Mouse (Mus musculus) MEL (cell line): ENCODE measurements at regions not wholly inside any gene's neighbourhood (a gene's known extent, or its start where the extent isn't known, plus 50 kb on each side); places are given as distances from the start of the nearest gene placed in this dataset.

Experiments
- CTCF ChIP-seq, 3 experiments: IDR thresholded peaks in 2 of 3; conservative IDR thresholded peaks in 1 of 3; 2 replicates each; pipeline ENCODE4 v1.5.1; 2011 to 2012; ENCODE audit warnings: low read length in 3 of 3, low read depth in 2 of 3, mild to moderate bottlenecking in 2 of 3, improper control_type of control experiment in 1 of 3, inconsistent platforms in 1 of 3, mixed read lengths in 1 of 3, moderate library complexity in 1 of 3; ENCODE audit not compliant: control insufficient read depth in 1 of 3, insufficient read depth in 1 of 3, poor library complexity in 1 of 3, severe bottlenecking in 1 of 3
- E2F4 ChIP-seq: IDR thresholded peaks from 2 replicates; pipeline ENCODE4 v1.6.1; 2011; ENCODE audit warnings: low read depth, low read length, improper control_type of control experiment, borderline replicate concordance
- EP300 ChIP-seq, 2 experiments: IDR thresholded peaks; 2 replicates each; pipeline ENCODE4 v1.6.1; 2011; ENCODE audit warnings: improper control_type of control experiment in 2 of 2, low read length in 2 of 2, low read depth in 1 of 2, mild to moderate bottlenecking in 1 of 2
- GABPA ChIP-seq: IDR thresholded peaks from 2 replicates; pipeline ENCODE4 v1.6.1; 2012; ENCODE audit warnings: low read depth, mild to moderate bottlenecking, inconsistent platforms, low read length, improper control_type of control experiment, moderate library complexity
- GATA1 ChIP-seq: IDR thresholded peaks from 2 replicates; pipeline ENCODE4 v1.6.1; 2011; ENCODE audit warnings: low read depth, low read length, improper control_type of control experiment
- HCFC1 ChIP-seq: IDR thresholded peaks from 2 replicates; pipeline ENCODE4 v1.6.1; 2012; ENCODE audit warnings: low read depth, mild to moderate bottlenecking, inconsistent platforms, low read length, improper control_type of control experiment, moderate library complexity
- MAX ChIP-seq: IDR thresholded peaks from 2 replicates; pipeline ENCODE4 v1.6.1; 2011; ENCODE audit warnings: low read length, improper control_type of control experiment
- MEF2A ChIP-seq: IDR thresholded peaks from 2 replicates; pipeline ENCODE4 v1.6.1; 2014; ENCODE audit warnings: low read depth, mild to moderate bottlenecking, inconsistent platforms, low read length, improper control_type of control experiment; ENCODE audit not compliant: poor library complexity, insufficient replicate concordance, severe bottlenecking; ENCODE audit errors: extremely low read depth
- POLR2A ChIP-seq, 2 experiments: IDR thresholded peaks; 2 replicates each; pipeline ENCODE4 v1.6.1; 2011 to 2012; ENCODE audit warnings: low read length in 2 of 2, mild to moderate bottlenecking in 2 of 2, control low read depth in 1 of 2, improper control_type of control experiment in 1 of 2, low read depth in 1 of 2, moderate library complexity in 1 of 2; ENCODE audit not compliant: control insufficient read depth in 1 of 2, insufficient read depth in 1 of 2, poor library complexity in 1 of 2
- TCF12 ChIP-seq: IDR thresholded peaks from 2 replicates; pipeline ENCODE4 v1.6.1; 2014; ENCODE audit warnings: low read depth, mild to moderate bottlenecking, inconsistent platforms, low read length, improper control_type of control experiment, moderate library complexity
- USF1 ChIP-seq: IDR thresholded peaks from 2 replicates; pipeline ENCODE4 v1.6.1; 2014; ENCODE audit warnings: low read depth, mild to moderate bottlenecking, inconsistent platforms, low read length, improper control_type of control experiment, moderate library complexity
- ZC3H11A ChIP-seq: IDR thresholded peaks from 2 replicates; pipeline ENCODE4 v1.6.1; 2012; ENCODE audit warnings: low read depth, mild to moderate bottlenecking, inconsistent platforms, low read length, improper control_type of control experiment
- ZMIZ1 ChIP-seq: IDR thresholded peaks from 2 replicates; pipeline ENCODE4 v1.6.1; 2012; ENCODE audit warnings: low read depth, mild to moderate bottlenecking, inconsistent platforms, low read length, improper control_type of control experiment, moderate library complexity

GRCm38 (mm10) chr13:90739797-90740196, 165.4 kb downstream of the Atp6ap1l start:
- TF ChIP-seq MAX = no peak
- no peak for TF ChIP-seq POLR2A (IDR thresholded peaks at IDR 0.05; ENCODE audit: control insufficient read depth in 1 of 2, insufficient read depth in 1 of 2, low read depth in 1 of 2, low read length in 2 of 2, poor library complexity in 1 of 2)
- no peak for TF ChIP-seq GABPA
- TF ChIP-seq TCF12 = no peak
- TF ChIP-seq E2F4 = no peak
- no peak for TF ChIP-seq ZC3H11A
- no peak for TF ChIP-seq GATA1
- TF ChIP-seq EP300 (IDR thresholded peaks at IDR 0.05; ENCODE audit: low read depth in 1 of 2, low read length in 2 of 2) = no peak
- no peak for TF ChIP-seq MEF2A
- no peak for TF ChIP-seq USF1
- TF ChIP-seq CTCF (IDR thresholded peaks at IDR 0.05 in 2 of 3, conservative IDR thresholded peaks at IDR 0.05 in 1 of 3; ENCODE audit: control insufficient read depth in 1 of 3, insufficient read depth in 1 of 3, low read depth in 2 of 3, low read length in 3 of 3, poor library complexity in 1 of 3, severe bottlenecking in 1 of 3) = no peak
- no peak for TF ChIP-seq HCFC1
- no peak for TF ChIP-seq ZMIZ1
